Mouse (Mus musculus): ENCODE data around the gene Ggta1. TPM values are rescaled to one million over a fixed set of nuclear protein-coding genes. Genes with fewer than 3 reads are reported as not detected.

The Ggta1 gene
- total RNA-seq, 4 experiments from 2014 or later: 2.6 to 16.0 (median 6.7) TPM

- no peak for DNase-seq (ENCODE audit: low spot score in 2 of 2)
Measured at GRCm38 (mm10) chr2:35441419-35441818, 21.6 kb downstream of the Ggta1 start.

- no peak for DNase-seq (ENCODE audit: low spot score in 2 of 2)
Measured at GRCm38 (mm10) chr2:35440480-35440879, 22.6 kb downstream of the Ggta1 start.

DNA sequence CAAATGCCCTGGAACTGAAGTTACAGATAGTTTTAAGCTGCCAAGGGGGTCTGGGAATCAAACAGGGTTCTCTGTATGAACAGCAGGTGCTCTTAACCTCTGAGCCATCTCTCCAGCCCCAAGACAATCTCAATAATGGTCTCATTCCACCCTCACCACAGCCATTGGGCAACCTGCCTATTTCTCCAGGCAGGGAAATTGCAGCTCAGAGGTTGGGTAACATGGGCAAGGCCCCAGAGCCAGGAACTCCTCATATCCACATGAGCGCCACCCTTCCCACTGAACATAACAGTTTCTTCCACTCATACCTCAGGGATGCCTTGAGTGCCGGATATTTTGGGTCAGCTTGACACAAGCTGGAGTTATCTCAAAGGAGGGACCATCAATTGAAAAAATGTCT is 25.2 kb downstream of the Ggta1 start:
- DNase-seq (ENCODE audit: low spot score in 2 of 2): no peak

DNA sequence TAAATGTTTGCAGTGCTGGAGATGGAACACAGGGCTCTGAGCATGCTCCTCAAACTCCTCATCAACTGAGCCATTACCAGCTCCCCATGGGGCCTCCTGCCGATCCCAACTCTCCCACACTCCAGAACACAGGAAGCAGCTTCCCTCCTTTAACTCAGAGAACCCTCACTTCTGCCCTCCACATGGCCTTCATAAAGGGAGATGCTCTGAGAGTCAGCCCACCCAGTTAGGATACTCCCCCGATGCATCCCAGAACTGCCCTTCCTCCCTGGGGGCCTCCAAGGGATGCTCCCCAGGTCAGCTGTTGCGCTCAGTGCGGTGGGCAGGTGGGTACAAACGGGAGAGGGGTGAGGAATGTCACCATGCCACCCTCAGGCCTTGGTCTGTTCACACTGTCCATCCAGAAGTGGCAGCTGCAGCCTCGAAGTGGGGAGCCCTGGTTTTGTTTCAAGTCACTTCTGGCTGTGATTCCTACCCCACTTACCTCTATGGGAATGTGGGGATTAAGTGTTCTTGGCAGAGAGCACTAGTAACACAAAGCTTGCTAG is 28.4 kb downstream of the Ggta1 start:
- DNase-seq (ENCODE audit: low spot score in 2 of 2): no peak

GRCm38 (mm10) chr2:35433428-35433827 is 29.6 kb downstream of the Ggta1 start:
- DNase-seq (ENCODE audit: low spot score in 2 of 2): no peak

- no peak for DNase-seq (ENCODE audit: low spot score in 2 of 2)
Measured at GRCm38 (mm10) chr2:35432472-35432871, 30.6 kb downstream of the Ggta1 start.

DNA sequence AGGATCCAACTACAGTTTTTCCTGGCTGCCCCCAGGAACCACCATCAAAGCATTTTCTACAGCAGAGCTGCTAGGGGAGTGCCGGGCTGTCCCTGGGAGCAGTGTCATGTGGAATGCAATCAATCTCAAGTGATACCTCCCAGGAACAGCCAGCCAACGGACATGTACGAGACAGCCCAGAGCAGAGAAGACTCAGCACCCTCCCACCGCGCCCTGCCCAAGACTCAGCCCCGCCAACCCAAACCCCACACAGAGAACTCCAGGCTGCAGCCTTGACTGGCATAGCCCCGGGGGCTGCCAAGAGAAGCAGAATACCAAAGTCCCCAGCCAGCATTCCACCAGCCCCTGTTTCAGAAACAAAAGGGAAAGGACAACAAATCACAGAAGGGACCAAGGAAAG is 31.0 kb downstream of the Ggta1 start:
- DNase-seq (ENCODE audit: low spot score in 2 of 2): no peak

GRCm38 (mm10) chr2:35430806-35431205 is 32.2 kb downstream of the Ggta1 start:
- DNase-seq (ENCODE audit: low spot score in 2 of 2): no peak

- DNase-seq (ENCODE audit: low spot score in 2 of 2): no peak
Measured at GRCm38 (mm10) chr2:35428615-35429300, 34.3 kb downstream of the Ggta1 start.

DNA sequence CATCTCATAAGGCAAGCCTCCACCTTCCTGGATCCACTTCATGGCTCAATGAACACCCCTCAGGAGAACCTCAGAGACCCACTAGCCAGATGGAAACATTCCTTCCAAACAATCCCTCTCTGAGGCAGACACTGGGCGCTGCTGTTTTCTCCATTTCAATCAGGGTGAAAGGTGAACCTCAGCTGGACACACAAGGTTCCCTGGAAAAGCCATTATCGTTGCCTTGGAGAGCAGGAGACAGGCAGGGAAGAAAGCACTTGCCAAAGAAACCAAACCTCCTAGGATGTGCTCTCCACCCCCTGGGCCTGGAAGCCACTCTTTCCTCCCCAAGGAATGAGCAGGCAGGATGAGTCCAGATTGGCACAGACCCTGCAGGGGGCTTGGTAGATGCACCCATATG is 35.5 kb downstream of the Ggta1 start:
- no peak for DNase-seq (ENCODE audit: low spot score in 2 of 2)

DNA sequence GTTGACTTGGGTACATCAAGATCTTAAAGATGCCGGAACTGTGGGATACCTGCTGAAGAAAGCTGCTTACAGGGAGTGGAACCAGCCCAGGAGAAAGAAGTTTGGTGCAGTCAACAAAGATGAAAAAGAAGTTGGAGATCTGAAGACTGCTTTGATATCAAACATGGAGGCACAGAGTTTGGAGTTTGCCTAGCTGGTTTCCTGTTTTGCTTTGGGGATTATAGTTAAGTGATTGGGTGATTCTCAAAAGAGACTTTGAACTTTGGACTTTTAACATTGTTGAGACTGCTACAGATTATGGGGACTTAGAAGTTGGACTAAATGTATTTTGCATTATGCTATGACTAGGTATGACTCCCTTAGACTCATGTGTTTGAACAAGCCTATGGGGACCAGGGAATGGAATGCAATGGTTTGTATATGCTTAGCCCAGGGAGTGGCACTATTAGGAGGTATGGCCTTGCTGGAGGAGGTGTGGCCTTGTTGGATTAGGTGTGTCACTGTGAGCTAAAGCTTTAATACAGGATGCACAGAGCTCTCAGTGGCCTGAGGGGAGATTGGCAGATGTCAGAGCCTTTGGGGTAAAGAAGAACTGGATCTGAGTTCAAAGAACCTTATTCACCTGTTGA is 39.2 kb downstream of the Ggta1 start:
- no peak for DNase-seq (ENCODE audit: low spot score in 2 of 2)

DNA sequence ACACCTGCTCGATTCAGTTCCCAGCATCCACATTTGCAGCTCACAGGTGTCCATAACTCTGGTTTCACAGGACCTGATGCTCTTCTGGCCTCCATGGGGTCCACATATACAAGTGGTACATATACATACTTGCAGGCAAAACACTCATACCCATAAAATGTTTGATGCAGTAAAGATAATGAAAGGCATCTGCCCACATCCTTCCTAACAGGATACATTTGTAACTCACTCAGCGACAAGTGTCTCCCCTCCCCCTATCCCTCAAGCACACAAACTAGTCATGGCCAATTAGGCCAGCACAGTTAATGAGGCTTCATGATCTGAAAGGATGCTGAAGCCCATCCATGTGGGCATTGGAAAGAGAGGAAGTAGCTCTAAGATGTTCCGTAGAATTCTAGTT is 40.6 kb downstream of the Ggta1 start:
- no peak for DNase-seq (ENCODE audit: low spot score in 2 of 2)

DNA sequence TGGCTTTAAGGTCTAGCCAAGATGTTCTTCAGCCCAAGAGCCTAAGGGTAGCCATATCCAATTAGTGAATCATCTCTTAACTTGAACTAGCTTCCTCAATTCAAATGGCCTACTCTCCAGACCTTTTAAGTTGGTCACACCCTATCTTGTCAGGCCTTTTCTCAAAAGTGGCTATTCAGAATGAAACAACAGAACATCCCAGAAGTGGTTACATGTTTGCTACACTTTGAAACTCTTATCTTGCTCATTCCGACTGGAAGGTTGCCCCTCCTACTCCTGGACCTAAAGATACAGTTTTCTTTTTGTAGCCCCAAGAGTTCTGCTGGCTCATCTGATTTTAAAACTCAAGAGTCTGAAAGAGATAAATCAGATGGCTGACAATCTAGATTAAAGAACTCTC is 42.4 kb downstream of the Ggta1 start:
- no peak for DNase-seq (ENCODE audit: low spot score in 2 of 2)

GRCm38 (mm10) chr2:35419671-35420070 is 43.4 kb downstream of the Ggta1 start:
- DNase-seq (ENCODE audit: low spot score in 2 of 2): no peak

DNA sequence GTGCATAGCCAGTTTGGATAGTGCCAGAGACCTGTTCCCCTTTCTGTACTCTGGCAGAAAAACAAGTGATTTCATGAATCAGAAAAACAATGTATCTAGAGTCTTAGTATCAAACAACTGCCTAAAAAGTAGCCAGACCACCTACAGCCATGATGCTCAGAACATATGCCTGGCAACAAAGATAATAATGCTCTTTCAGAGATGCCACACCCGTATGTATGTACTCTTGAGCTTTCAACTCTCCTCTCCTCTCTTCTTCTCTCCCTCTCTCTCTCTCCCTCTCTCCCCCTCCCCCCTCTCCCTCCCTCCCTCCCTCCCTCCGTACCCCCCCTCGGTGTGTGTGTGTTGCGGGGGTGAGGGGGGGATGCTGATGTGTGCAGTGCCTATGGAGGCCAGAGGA is 43.8 kb downstream of the Ggta1 start:
- DNase-seq (ENCODE audit: low spot score in 2 of 2): no peak

DNA sequence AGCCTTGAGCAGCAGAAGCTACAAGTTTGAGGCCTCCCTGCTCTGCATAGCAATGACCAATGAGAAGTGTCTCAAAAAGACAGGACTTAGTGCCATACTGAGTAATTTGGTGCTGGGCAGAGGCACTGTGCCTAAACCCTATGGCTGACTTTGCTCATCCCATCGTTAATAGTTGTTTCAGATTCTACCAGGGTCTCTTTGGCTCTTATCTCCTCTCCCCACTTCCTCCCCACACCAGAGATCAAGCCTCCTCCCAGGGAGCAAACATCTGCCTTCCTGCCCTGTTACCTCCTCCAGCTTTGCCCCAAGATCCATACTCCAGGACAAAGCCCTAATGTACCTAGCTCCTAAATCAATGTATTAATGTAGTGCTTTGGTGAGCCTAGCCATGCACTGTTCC is 45.8 kb downstream of the Ggta1 start:
- no peak for DNase-seq (ENCODE audit: low spot score in 2 of 2)

GRCm38 (mm10) chr2:35416473-35416872 is 46.6 kb downstream of the Ggta1 start:
- DNase-seq (ENCODE audit: low spot score in 2 of 2): no peak

GRCm38 (mm10) chr2:35412810-35413209 is 50.2 kb downstream of the Ggta1 start:
- DNase-seq (ENCODE audit: low spot score in 2 of 2): no peak

- no peak for DNase-seq (ENCODE audit: low spot score in 2 of 2)
Measured at GRCm38 (mm10) chr2:35412246-35412645, 50.8 kb downstream of the Ggta1 start.

- DNase-seq (ENCODE audit: low spot score in 2 of 2): no peak
Measured at GRCm38 (mm10) chr2:35411640-35412190, 51.3 kb downstream of the Ggta1 start.

DNA sequence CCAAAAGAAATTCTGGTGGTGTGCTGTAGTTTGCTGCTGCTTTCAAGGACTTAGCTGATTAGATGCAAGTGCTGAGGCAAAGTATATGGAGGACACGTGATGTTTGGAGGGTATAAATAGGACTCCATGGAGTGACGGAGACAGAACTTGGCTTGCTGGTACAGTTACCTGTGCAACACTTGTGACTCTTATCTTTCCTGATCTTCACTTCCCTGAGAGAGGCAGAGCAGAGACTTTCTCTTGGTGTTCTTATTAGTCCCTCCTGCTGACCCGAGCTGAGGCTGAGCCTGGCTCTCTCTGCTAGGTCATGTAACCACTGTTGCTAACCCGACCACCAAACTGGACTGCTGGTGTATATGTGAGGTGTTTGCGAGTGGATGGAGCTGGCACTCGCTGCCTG is 53.6 kb downstream of the Ggta1 start:
- no peak for DNase-seq (ENCODE audit: low spot score in 2 of 2)

DNA sequence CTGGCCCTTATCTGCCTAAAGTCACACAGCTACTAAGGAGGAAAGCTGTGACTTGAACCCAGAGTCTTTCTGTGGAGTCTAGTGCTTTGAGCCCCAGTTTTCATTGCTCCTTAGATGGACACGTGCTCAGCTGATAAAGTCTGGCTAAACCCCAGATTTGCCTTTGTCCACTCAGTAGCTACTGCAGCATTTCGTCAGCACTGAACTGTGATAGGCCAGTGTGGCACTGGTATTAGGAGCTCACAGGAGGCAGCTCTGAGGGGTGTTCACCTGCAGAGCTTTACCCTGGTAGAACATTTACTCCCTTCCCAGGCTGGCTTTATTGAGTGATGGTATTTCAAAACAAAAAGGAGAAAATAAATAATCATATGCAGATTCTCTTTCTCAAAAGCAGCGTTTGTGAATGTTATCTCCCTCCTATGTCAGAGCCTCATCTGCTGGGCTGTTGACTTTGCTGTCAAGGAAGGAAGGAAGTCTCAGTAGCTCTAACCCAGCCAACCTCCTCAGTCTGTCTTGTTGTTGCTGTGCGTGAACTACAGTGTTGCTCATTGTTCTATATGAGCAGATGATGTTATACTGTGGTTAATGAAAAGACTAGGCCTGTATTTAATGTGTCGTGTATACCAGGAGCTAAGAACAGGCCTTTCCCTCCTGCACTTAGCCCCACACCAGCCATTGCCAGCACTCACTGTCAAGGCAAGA is 54.5 kb downstream of the Ggta1 start:
- DNase-seq (ENCODE audit: low spot score in 2 of 2): no peak
